ENCODE assay signal across 8 mouse cellular contexts in the genomic region with DNA sequence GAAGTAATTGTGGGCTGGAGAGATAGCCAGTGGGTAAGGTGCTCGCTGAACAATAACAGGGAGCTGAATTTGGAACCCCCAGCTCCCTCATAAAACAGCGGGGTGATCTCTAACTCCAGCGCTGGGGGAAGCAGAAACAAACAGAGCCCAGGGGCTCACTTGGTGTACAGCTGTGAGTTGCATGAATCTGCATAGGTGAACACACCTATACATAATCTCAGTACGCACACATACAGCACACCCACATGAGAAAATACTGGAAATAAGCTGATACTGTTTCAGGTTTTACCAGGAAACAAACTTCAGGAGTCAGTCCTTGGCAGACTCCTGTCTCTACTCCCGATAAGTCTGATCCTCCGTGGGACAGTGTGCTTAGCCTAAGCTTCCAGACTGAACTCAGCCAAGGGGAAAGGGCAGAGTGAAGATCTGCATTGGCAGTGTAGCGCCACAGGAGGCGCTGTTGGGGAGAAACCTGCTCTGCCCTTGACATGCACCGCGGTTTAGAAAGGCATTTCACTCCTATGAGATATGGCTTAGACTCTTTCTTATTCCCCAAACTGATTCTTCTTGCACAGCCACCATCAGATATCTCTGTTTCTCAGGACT. TPM values are rescaled to one million over a fixed set of nuclear protein-coding genes. Genes with fewer than 3 reads are reported as not detected.
DNase-seq lines count a peak whose midpoint lies in the region; ATAC-seq lines count a peak whose summit lies in the region.

No protein-coding gene starts in this region.

- no peak overlapping the region for H3K4me3 ChIP-seq in neural tube, embryonic 15.5 days (replicated peaks)
- H3K4me3 ChIP-seq in kidney, embryonic 15.5 days (replicated peaks), result no peak overlapping the region
- no peak overlapping the region for H3K4me3 ChIP-seq in midbrain, embryonic 14.5 days (replicated peaks; ENCODE audit: low read depth, low read length)

- no peaks in the 10 kb centered on the region for H3K27me3 ChIP-seq in neural tube, embryonic 15.5 days (replicated peaks)
- H3K27me3 ChIP-seq in kidney, embryonic 15.5 days, result no peaks in the 10 kb centered on the region
- H3K27me3 ChIP-seq in midbrain, embryonic 14.5 days (ENCODE audit: control insufficient read depth, insufficient read depth, low read length), result no peaks in the 10 kb centered on the region

- no peak; the same call in 1 of the 2 replicates for ATAC-seq in neural tube, embryonic 15.5 days (ENCODE audit: low FRiP score)
- ATAC-seq in kidney, embryonic 15.5 days (replicated peaks; ENCODE audit: low FRiP score), result peak; percentile 78
- no peak for ATAC-seq in midbrain, embryonic 14.5 days (ENCODE audit: low FRiP score, low TSS enrichment)

- H3K9me3 ChIP-seq in neural tube, embryonic 15.5 days (replicated peaks), result no peaks in the 10 kb centered on the region
- no peaks in the 10 kb centered on the region for H3K9me3 ChIP-seq in kidney, embryonic 15.5 days (replicated peaks)
- H3K9me3 ChIP-seq in midbrain, embryonic 14.5 days (ENCODE audit: control insufficient read depth, low read length), result no peaks in the 10 kb centered on the region

- no peaks in the 10 kb centered on the region for H3K4me1 ChIP-seq in neural tube, embryonic 15.5 days
- H3K4me1 ChIP-seq in kidney, embryonic 15.5 days, result peaks cover 7% of the 10 kb centered on the region
- H3K4me1 ChIP-seq in midbrain, embryonic 14.5 days (ENCODE audit: control insufficient read depth, insufficient read depth, low read length), result no peaks in the 10 kb centered on the region

- H3K36me3 ChIP-seq in neural tube, embryonic 15.5 days, result no peaks in the 10 kb centered on the region
- no peaks in the 10 kb centered on the region for H3K36me3 ChIP-seq in kidney, embryonic 15.5 days
- H3K36me3 ChIP-seq in midbrain, embryonic 14.5 days (ENCODE audit: control insufficient read depth, insufficient read depth, low read length), result no peaks in the 10 kb centered on the region

- WGBS in neural tube, embryonic 15.5 days, result 21% methylated on average over 10 of the region's 10 CpGs
- WGBS in kidney, embryonic 15.5 days, result 22% methylated on average over 10 of the region's 10 CpGs
- 27% methylated on average over 10 of the region's 10 CpGs for WGBS in midbrain, embryonic 14.5 days

- H3K27ac ChIP-seq in neural tube, embryonic 15.5 days (replicated peaks), result no peak overlapping the region
- H3K27ac ChIP-seq in kidney, embryonic 15.5 days, result no peak overlapping the region
- H3K27ac ChIP-seq in midbrain, embryonic 14.5 days (replicated peaks; ENCODE audit: low read depth, low read length), result no peak overlapping the region

- no peak overlapping the region for H3K4me2 ChIP-seq in neural tube, embryonic 15.5 days
- peak overlapping the region; percentile 43 for H3K4me2 ChIP-seq in kidney, embryonic 15.5 days
- H3K4me2 ChIP-seq in midbrain, embryonic 14.5 days (ENCODE audit: low read length), result no peak overlapping the region

- peak; percentile 47 to 50 for DNase-seq in cerebellum, postnatal 10 days
- DNase-seq in cerebellum, adult 8-10 months, result no peak
- peak; percentile 56 for DNase-seq in neural tube, embryonic 10.5 days (ENCODE audit: extremely low spot score, low spot score)
- peak; percentile 56 for DNase-seq in midbrain, embryonic 14.5 days
- no peak for DNase-seq in spleen, adult 18-20 months
- DNase-seq in T-cell, adult 2 months (ENCODE audit: low spot score), result no peak

- no peak overlapping the region for H3K9ac ChIP-seq in neural tube, embryonic 15.5 days (replicated peaks)
- H3K9ac ChIP-seq in kidney, embryonic 15.5 days, result no peak overlapping the region
- no peak overlapping the region for H3K9ac ChIP-seq in midbrain, embryonic 14.5 days (replicated peaks; ENCODE audit: low read length)

RNA-seq across cellular contexts. Expression of gene Lhx8, which starts 34.2 kb away (rescaled TPM):
- 0.19 TPM in 1 of 2 replicates, not detected in the other for polyA plus RNA-seq in neural tube, embryonic 15.5 days (2015; fragmentation: Nextera tagmentation; extraction: Ambion mirVana)
- not detected in 2 replicates for polyA plus RNA-seq in kidney, embryonic 15.5 days (2015; fragmentation: Nextera tagmentation; extraction: Ambion mirVana)
- polyA plus RNA-seq in midbrain, embryonic 14.5 days (2014; fragmentation: Nextera tagmentation; extraction: Ambion mirVana), result 0.26 TPM in 1 of 2 replicates, not detected in the other

Comparison
In these comparisons a context has a peak if more than half of its experiments do, and no peak if none do; other contexts are left out.
1. DNase-seq: peak in cerebellum, postnatal 10 days (2 of 2), neural tube, embryonic 10.5 days (single experiment) and midbrain, embryonic 14.5 days (single experiment); none in cerebellum, adult 8-10 months (single experiment), spleen, adult 18-20 months (0 of 2) and T-cell, adult 2 months (single experiment).